Mouse (Mus musculus): ENCODE data around the gene Foxn3. TPM values are rescaled to one million over a fixed set of nuclear protein-coding genes. Genes with fewer than 3 reads are reported as not detected.

The Foxn3 gene
- polyA plus RNA-seq, 1 experiment from 2014 or later: 87.3 TPM

GRCm38 (mm10) chr12:99510759-99511158 lies 52.6 kb downstream of the Foxn3 start:
- Histone ChIP-seq H3K4me2 (ENCODE audit: low read depth, low read length, severe bottlenecking) (no peak overlapping the region), H3K27ac (ENCODE audit: low read depth, low read length) (no peak overlapping the region), H3K4me3 (ENCODE audit: low read depth, low read length) (no peak overlapping the region), H3K9ac (ENCODE audit: low read length) (no peak overlapping the region), H3K27me3 (ENCODE audit: control insufficient read depth, insufficient read depth, low read length) (no peaks in the 10 kb centered on the region), H3K4me1 (replicated peaks; ENCODE audit: control insufficient read depth, insufficient read depth, low read length) (no peaks in the 10 kb centered on the region), H3K9me3 (ENCODE audit: control insufficient read depth, low read length) (no peaks in the 10 kb centered on the region), H3K36me3 (ENCODE audit: control insufficient read depth, insufficient read depth, low read length) (no peaks in the 10 kb centered on the region)
- WGBS: 69% methylated on average over 5 of the region's 5 CpGs
- ATAC-seq (replicated peaks; ENCODE audit: low FRiP score) (no peak), DNase-seq (ENCODE audit: low spot score) (no peak)

GRCm38 (mm10) chr12:99502225-99502624 lies 61.2 kb downstream of the Foxn3 start:
- no peak overlapping the region for H3K4me3 ChIP-seq (ENCODE audit: low read depth, low read length)
- DNase-seq (ENCODE audit: low spot score) (no peak), ATAC-seq (replicated peaks; ENCODE audit: low FRiP score) (no peak)
- H3K9me3 ChIP-seq (ENCODE audit: control insufficient read depth, low read length): no peaks in the 10 kb centered on the region
- H3K4me1 ChIP-seq (replicated peaks; ENCODE audit: control insufficient read depth, insufficient read depth, low read length): peaks cover 5% of the 10 kb centered on the region; the same call in 1 of the 2 replicates
- no peak overlapping the region for H3K4me2 ChIP-seq (ENCODE audit: low read depth, low read length, severe bottlenecking)
- 90% methylated on average over 4 of the region's 4 CpGs for WGBS
- no peak overlapping the region for H3K9ac ChIP-seq (ENCODE audit: low read length)
- H3K27me3 ChIP-seq (ENCODE audit: control insufficient read depth, insufficient read depth, low read length): no peaks in the 10 kb centered on the region
- no peaks in the 10 kb centered on the region for H3K36me3 ChIP-seq (ENCODE audit: control insufficient read depth, insufficient read depth, low read length)
- no peak overlapping the region for H3K27ac ChIP-seq (ENCODE audit: low read depth, low read length)

DNA sequence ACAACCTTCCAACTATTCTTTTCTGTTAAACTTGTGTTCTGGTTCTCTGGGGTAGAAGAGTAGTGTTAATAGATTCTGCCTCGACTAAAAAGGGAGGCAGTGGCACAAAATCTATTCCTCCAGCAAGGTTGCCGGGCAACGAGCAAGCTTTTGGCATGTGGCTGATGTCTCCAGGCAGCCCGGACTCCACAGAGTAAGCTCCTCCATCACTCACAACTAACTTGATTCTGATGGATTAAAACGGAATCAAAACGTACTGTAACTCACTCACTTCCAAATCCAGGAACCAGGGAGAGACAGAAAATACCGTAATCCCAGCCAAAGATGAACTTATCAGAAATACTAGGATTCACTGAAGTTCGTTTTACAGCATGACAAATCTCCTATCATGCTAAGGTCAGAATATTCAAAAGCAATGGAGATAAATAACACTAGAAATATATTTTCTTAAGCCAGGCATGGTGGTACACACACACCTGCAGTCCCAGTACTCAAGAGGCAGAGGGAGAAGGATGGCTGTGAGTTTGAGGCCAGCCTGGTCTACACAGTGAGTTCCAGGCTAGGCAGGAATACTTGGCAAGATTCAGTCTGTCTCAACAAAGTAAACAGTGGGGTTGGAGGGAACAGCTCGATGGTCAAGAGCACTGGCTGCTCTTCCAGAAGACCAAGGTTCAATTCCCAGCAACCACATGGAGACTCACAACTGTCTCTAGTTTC lies 64.2 kb downstream of the Foxn3 start:
- DNase-seq (ENCODE audit: low spot score): peak; percentile 67
- H3K36me3 ChIP-seq (ENCODE audit: control insufficient read depth, insufficient read depth, low read length): no peaks in the 10 kb centered on the region
- H3K27ac ChIP-seq (ENCODE audit: low read depth, low read length): no peak overlapping the region
- peaks cover 5% of the 10 kb centered on the region; the same call in 1 of the 2 replicates for H3K4me1 ChIP-seq (replicated peaks; ENCODE audit: control insufficient read depth, insufficient read depth, low read length)
- WGBS: 60% methylated on average over 9 of the region's 9 CpGs
- no peak overlapping the region for H3K4me3 ChIP-seq (ENCODE audit: low read depth, low read length)
- no peaks in the 10 kb centered on the region for H3K9me3 ChIP-seq (ENCODE audit: control insufficient read depth, low read length)
- no peaks in the 10 kb centered on the region for H3K27me3 ChIP-seq (ENCODE audit: control insufficient read depth, insufficient read depth, low read length)
- H3K4me2 ChIP-seq (ENCODE audit: low read depth, low read length, severe bottlenecking): no peak overlapping the region
- no peak overlapping the region for H3K9ac ChIP-seq (ENCODE audit: low read length)
- no peak for ATAC-seq (replicated peaks; ENCODE audit: low FRiP score)

- Histone ChIP-seq H3K27ac (ENCODE audit: low read depth, low read length) (no peak overlapping the region), H3K9me3 (ENCODE audit: control insufficient read depth, low read length) (no peaks in the 10 kb centered on the region), H3K9ac (ENCODE audit: low read length) (no peak overlapping the region), H3K4me2 (ENCODE audit: low read depth, low read length, severe bottlenecking) (no peak overlapping the region), H3K4me3 (ENCODE audit: low read depth, low read length) (no peak overlapping the region), H3K4me1 (replicated peaks; ENCODE audit: control insufficient read depth, insufficient read depth, low read length) (peaks cover 5% of the 10 kb centered on the region; the same call in 1 of the 2 replicates), H3K36me3 (ENCODE audit: control insufficient read depth, insufficient read depth, low read length) (no peaks in the 10 kb centered on the region), H3K27me3 (ENCODE audit: control insufficient read depth, insufficient read depth, low read length) (no peaks in the 10 kb centered on the region)
- no peak for ATAC-seq (replicated peaks; ENCODE audit: low FRiP score)
- WGBS: 52% methylated on average over 18 of the region's 18 CpGs
- DNase-seq (ENCODE audit: low spot score): no peak
Observed at GRCm38 (mm10) chr12:99498189-99498977, 65.0 kb downstream of the Foxn3 start.

DNA sequence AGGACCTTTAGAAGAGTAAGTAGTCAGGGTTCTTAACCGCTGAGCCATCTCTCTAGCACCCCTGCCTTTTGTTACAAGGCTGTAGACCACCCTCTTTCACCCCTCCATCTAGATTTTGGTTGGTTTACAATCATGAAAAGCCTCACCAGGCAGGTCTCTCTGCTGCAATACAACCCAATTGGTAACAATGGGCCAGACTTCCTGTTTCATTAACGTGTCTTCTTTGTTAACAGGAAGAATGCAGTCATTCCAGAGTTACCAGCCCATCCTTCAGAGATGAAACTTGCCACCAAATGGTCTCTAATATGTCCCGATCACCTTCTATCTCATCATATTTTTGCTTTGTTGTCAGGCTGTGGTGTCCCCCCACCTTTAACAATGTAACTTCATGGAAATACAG lies 66.4 kb downstream of the Foxn3 start:
- DNase-seq (ENCODE audit: low spot score): no peak
- Histone ChIP-seq H3K27me3 (ENCODE audit: control insufficient read depth, insufficient read depth, low read length) (no peaks in the 10 kb centered on the region), H3K9ac (ENCODE audit: low read length) (no peak overlapping the region), H3K4me2 (ENCODE audit: low read depth, low read length, severe bottlenecking) (no peak overlapping the region), H3K9me3 (ENCODE audit: control insufficient read depth, low read length) (no peaks in the 10 kb centered on the region), H3K27ac (ENCODE audit: low read depth, low read length) (no peak overlapping the region), H3K36me3 (ENCODE audit: control insufficient read depth, insufficient read depth, low read length) (no peaks in the 10 kb centered on the region), H3K4me1 (replicated peaks; ENCODE audit: control insufficient read depth, insufficient read depth, low read length) (peaks cover 5% of the 10 kb centered on the region; the same call in 1 of the 2 replicates), H3K4me3 (ENCODE audit: low read depth, low read length) (no peak overlapping the region)
- 83% methylated on average over 3 of the region's 3 CpGs for WGBS
- ATAC-seq (replicated peaks; ENCODE audit: low FRiP score): no peak

DNA sequence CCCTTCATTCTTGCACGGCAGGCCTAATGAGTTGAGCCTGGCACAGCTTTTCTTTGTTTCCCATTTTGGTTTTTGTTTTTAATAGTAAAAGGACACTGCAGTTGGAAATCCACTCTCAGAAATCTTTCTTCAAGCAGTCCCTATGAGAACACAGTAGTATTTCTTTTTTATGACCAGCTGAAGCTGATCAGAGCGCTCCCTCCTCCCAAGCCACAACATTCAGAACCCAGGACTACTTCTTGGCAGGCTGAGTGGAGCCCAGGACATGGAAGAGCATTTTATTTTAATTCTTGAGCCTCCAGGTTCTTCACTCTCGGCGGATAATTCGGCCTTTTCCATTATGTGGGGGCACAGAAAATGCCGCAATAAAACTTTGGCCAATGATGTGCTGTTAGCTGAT lies 73.2 kb downstream of the Foxn3 start:
- no peaks in the 10 kb centered on the region for H3K9me3 ChIP-seq (ENCODE audit: control insufficient read depth, low read length)
- H3K4me3 ChIP-seq (ENCODE audit: low read depth, low read length): no peak overlapping the region
- no peak overlapping the region for H3K9ac ChIP-seq (ENCODE audit: low read length)
- H3K27me3 ChIP-seq (ENCODE audit: control insufficient read depth, insufficient read depth, low read length): no peaks in the 10 kb centered on the region
- 84% methylated on average over 6 of the region's 6 CpGs for WGBS
- H3K4me1 ChIP-seq (replicated peaks; ENCODE audit: control insufficient read depth, insufficient read depth, low read length): no peaks in the 10 kb centered on the region
- H3K4me2 ChIP-seq (ENCODE audit: low read depth, low read length, severe bottlenecking): no peak overlapping the region
- ATAC-seq (replicated peaks; ENCODE audit: low FRiP score) (no peak), DNase-seq (ENCODE audit: low spot score) (no peak)
- H3K36me3 ChIP-seq (ENCODE audit: control insufficient read depth, insufficient read depth, low read length): no peaks in the 10 kb centered on the region
- no peak overlapping the region for H3K27ac ChIP-seq (ENCODE audit: low read depth, low read length)

DNA sequence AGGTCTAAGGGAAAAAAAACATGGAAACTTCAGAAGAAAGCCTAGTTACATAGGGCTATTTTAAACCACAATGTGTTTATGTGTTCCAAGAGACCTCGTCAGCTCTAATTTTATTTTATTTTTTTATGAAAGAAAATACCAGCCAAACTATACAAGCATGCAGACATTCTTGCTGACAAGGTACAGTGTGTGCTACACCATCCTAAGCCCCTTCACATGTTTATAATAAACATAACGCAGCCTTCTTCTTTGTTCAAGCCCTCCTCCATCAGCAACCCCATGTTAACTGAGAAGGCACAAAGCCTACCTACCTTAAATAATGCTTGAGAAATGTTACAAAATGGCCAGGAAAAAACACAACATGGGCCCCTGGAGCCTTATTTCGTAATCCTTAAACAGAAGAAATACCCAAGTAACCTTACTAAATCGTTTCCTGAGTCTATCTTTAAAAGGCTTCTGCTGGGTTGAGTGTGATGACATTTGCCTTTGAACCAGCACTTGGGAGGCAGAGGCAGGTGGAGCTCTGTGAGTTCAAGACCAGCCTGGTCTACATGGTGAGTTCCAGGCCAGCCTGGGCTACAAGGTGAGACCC lies 74.3 kb downstream of the Foxn3 start:
- Histone ChIP-seq H3K27me3 (ENCODE audit: control insufficient read depth, insufficient read depth, low read length) (no peaks in the 10 kb centered on the region), H3K4me1 (replicated peaks; ENCODE audit: control insufficient read depth, insufficient read depth, low read length) (no peaks in the 10 kb centered on the region), H3K4me2 (ENCODE audit: low read depth, low read length, severe bottlenecking) (no peak overlapping the region), H3K27ac (ENCODE audit: low read depth, low read length) (no peak overlapping the region), H3K9me3 (ENCODE audit: control insufficient read depth, low read length) (no peaks in the 10 kb centered on the region), H3K36me3 (ENCODE audit: control insufficient read depth, insufficient read depth, low read length) (no peaks in the 10 kb centered on the region), H3K9ac (ENCODE audit: low read length) (no peak overlapping the region), H3K4me3 (ENCODE audit: low read depth, low read length) (no peak overlapping the region)
- WGBS: 91% methylated on average over 4 of the region's 4 CpGs
- DNase-seq (ENCODE audit: low spot score) (no peak), ATAC-seq (replicated peaks; ENCODE audit: low FRiP score) (no peak)

- Histone ChIP-seq H3K4me3 (ENCODE audit: low read depth, low read length) (no peak overlapping the region), H3K4me1 (replicated peaks; ENCODE audit: control insufficient read depth, insufficient read depth, low read length) (no peaks in the 10 kb centered on the region), H3K27ac (ENCODE audit: low read depth, low read length) (no peak overlapping the region), H3K9ac (ENCODE audit: low read length) (no peak overlapping the region), H3K9me3 (ENCODE audit: control insufficient read depth, low read length) (no peaks in the 10 kb centered on the region; the same call in 1 of the 2 replicates), H3K36me3 (ENCODE audit: control insufficient read depth, insufficient read depth, low read length) (no peaks in the 10 kb centered on the region), H3K27me3 (ENCODE audit: control insufficient read depth, insufficient read depth, low read length) (no peaks in the 10 kb centered on the region), H3K4me2 (ENCODE audit: low read depth, low read length, severe bottlenecking) (no peak overlapping the region)
- ATAC-seq (replicated peaks; ENCODE audit: low FRiP score) (no peak), DNase-seq (ENCODE audit: low spot score) (no peak)
- WGBS: 86% methylated on average over 3 of the region's 3 CpGs
Observed at GRCm38 (mm10) chr12:99480372-99480771, 83.0 kb downstream of the Foxn3 start.

Data from forebrain, embryonic 11.5 days (tissue).